Mouse (Mus musculus): ENCODE measurements at regions not wholly inside any gene's neighbourhood (a gene's known extent, or its start where the extent isn't known, plus 50 kb on each side); places are given as distances from the start of the nearest gene placed in this dataset.

- no peak for DNase-seq (ENCODE audit: low read depth, low spot score)
Observed at GRCm38 (mm10) chr3:16816814-16817213, 810.6 kb upstream of the Gm5150 start.

- DNase-seq (ENCODE audit: low read depth, low spot score), result no peak
Observed at GRCm38 (mm10) chr3:16816101-16816500, 809.9 kb upstream of the Gm5150 start.

GRCm38 (mm10) chr3:16810878-16811611, 804.8 kb upstream of the Gm5150 start:
- DNase-seq (ENCODE audit: low read depth, low spot score), result peak; percentile 39

- DNase-seq (ENCODE audit: low read depth, low spot score), result no peak
Observed at GRCm38 (mm10) chr3:16803603-16804002, 797.4 kb upstream of the Gm5150 start.

Data from forelimb bud, embryonic 11.5 days (tissue).